Mouse (Mus musculus): ENCODE results near the gene Nsf.

DNA sequence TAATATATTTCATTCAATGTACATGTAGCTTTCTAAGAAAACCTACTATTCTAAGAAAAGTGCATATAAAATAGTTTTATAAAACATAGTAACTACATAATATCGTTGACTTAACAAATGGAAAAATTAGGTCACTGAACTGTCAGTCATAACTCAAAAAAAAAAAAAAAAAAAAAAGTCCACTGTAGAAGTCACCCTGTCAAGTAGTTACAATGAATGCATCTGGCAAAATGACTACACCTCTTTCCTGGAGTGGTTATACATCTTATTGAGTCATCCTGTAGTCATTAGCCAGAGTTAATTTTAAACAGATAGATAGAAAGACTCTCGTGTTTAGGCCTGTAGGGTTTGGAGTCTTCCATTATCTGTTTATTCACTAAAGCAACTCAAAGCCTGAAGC, 114.9 kb downstream of the Nsf start:
- TF ChIP-seq CTCF (IDR thresholded peaks at IDR 0.05; ENCODE audit: borderline replicate concordance, insufficient read depth, low read length) (no peak), POLR2A (IDR thresholded peaks at IDR 0.05; ENCODE audit: low read depth, low read length) (no peak)

Data from embryonic fibroblast, embryonic 13.5 days (primary cell).